Mouse (Mus musculus): Measurements from ENCODE around the gene Defb9. TPM values are rescaled to one million over a fixed set of nuclear protein-coding genes. Genes with fewer than 3 reads are reported as not detected.
"Not testable (repeated sequence)": the region's sequence is repeated elsewhere in the genome, so short reads cannot be mapped to it uniquely, and the experiment has no call there.

Gene Defb9
- 21.6 TPM in 1 of 2 replicates, not detected in the other for polyA plus RNA-seq (2012; rRNA removed)

GRCm38 (mm10) chr8:21885321-21885720, at the start of gene Defb9:
TSS of gene Defb9 (minus strand) at chr8:21885421.
- DNase-seq (ENCODE audit: low read depth), result not testable (repeated sequence)

GRCm38 (mm10) chr8:21932610-21933009, 47.4 kb upstream of the Defb9 start, which contains the start of gene Defb15:
TSS of gene Defb15 (minus strand) at chr8:21932710.
- no peak for DNase-seq (ENCODE audit: low read depth)

- not testable (repeated sequence) for DNase-seq (ENCODE audit: low read depth)
Measured at GRCm38 (mm10) chr8:21930754-21931153, 45.5 kb upstream of the Defb9 start.

GRCm38 (mm10) chr8:21915625-21916024, 30.4 kb upstream of the Defb9 start:
- DNase-seq (ENCODE audit: low read depth), result no peak

- DNase-seq (ENCODE audit: low read depth), result no peak
Measured at GRCm38 (mm10) chr8:21912554-21912953, 27.3 kb upstream of the Defb9 start.

GRCm38 (mm10) chr8:21911931-21912330, 26.7 kb upstream of the Defb9 start:
- DNase-seq (ENCODE audit: low read depth), result no peak

GRCm38 (mm10) chr8:21906290-21906689, 21.1 kb upstream of the Defb9 start, which contains the start of gene Defb11:
TSS of gene Defb11 (minus strand) at chr8:21906412.
- not testable (repeated sequence) for DNase-seq (ENCODE audit: low read depth)

GRCm38 (mm10) chr8:21858586-21858985, 26.6 kb downstream of the Defb9 start, which contains the start of gene Defb10:
TSS of gene Defb10 (plus strand) at chr8:21858901.
- DNase-seq (ENCODE audit: low read depth), result not testable (repeated sequence)

Other genes starting within 250 kb of the Defb9 start
- gene Defa17, start 229.6 kb downstream of the Defb9 start, polyA plus RNA-seq (2012; rRNA removed), result not detected in 2 replicates
- not detected in 2 replicates for gene Defa34, start 219.6 kb downstream of the Defb9 start, polyA plus RNA-seq (2012; rRNA removed)
- gene AY761184, start 181.8 kb downstream of the Defb9 start, polyA plus RNA-seq (2012; rRNA removed), result 0.34 and 0.41 TPM in 2 replicates
- gene Defa24, start 150.9 kb downstream of the Defb9 start, polyA plus RNA-seq (2012; rRNA removed), result not detected in 2 replicates
- gene Defb50, start 61.9 kb downstream of the Defb9 start, polyA plus RNA-seq (2012; rRNA removed), result 0.93 TPM in 1 of 2 replicates, not detected in the other
- 39.8 and 171 TPM in 2 replicates for gene Defb2, start 45.5 kb downstream of the Defb9 start, polyA plus RNA-seq (2012; rRNA removed)
- 9.6 and 34.1 TPM in 2 replicates for gene Defb10, start 26.5 kb downstream of the Defb9 start, polyA plus RNA-seq (2012; rRNA removed)
- 49.7 and 259 TPM in 2 replicates for gene Defb11, start 21.0 kb upstream of the Defb9 start, polyA plus RNA-seq (2012; rRNA removed)
- 377 and 400 TPM in 2 replicates for gene Defb15, start 47.3 kb upstream of the Defb9 start, polyA plus RNA-seq (2012; rRNA removed)
- gene Defb35, start 52.9 kb upstream of the Defb9 start, polyA plus RNA-seq (2012; rRNA removed), result not detected in 2 replicates
- 5.3 and 6.6 TPM in 2 replicates for gene Defb13, start 61.3 kb upstream of the Defb9 start, polyA plus RNA-seq (2012; rRNA removed)
- gene Fam90a1a, start 73.3 kb upstream of the Defb9 start, polyA plus RNA-seq (2012; rRNA removed), result 0.14 and 0.20 TPM in 2 replicates
- gene Ccdc70, start 84.4 kb upstream of the Defb9 start, polyA plus RNA-seq (2012; rRNA removed), result 0.23 TPM in 1 of 2 replicates, not detected in the other
- gene Atp7b, start 174.9 kb upstream of the Defb9 start, polyA plus RNA-seq (2012; rRNA removed), result 0.09 and 0.18 TPM in 2 replicates
- gene Alg11, start 175.3 kb upstream of the Defb9 start, polyA plus RNA-seq (2012; rRNA removed), result 6.8 and 8.6 TPM in 2 replicates
- 0.30 and 0.84 TPM in 2 replicates for gene Nek5, start 239.6 kb upstream of the Defb9 start, polyA plus RNA-seq (2012; rRNA removed)